Mouse (Mus musculus): ENCODE data around the gene Cacna1c.

DNA sequence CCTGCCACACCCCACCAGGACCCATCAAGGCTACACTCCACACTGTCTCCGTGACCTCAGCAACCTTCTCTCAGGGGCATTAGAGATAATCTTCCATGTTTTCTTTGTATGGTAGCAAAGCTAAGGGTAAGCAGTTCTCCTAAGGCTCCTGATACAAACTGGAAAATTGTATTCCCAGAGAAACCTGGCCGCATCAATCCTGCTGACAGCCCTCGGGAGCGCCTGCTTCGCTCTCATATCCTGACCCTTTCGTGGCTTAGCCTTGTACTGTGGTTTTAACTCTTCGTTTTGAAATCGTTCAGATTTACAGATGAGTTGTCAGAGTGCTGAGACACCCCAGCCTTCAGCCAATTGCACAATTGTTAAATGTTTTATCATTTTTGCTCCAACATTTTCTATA is 309.2 kb downstream of the Cacna1c start:
- TF ChIP-seq MAFK (IDR thresholded peaks at IDR 0.05; ENCODE audit: insufficient read depth, low read depth, low read length) (no peak), ZNF384 (IDR thresholded peaks at IDR 0.05; ENCODE audit: low read depth, low read length) (no peak), HCFC1 (IDR thresholded peaks at IDR 0.05; ENCODE audit: borderline replicate concordance, insufficient read depth, low read length) (no peak), CHD2 (IDR thresholded peaks at IDR 0.05; ENCODE audit: low read depth, low read length) (no peak), ZC3H11A (IDR thresholded peaks at IDR 0.05; ENCODE audit: borderline replicate concordance, low read depth, low read length) (no peak)
